Mouse (Mus musculus): ENCODE data around the gene Abat. TPM values are rescaled to one million over a fixed set of nuclear protein-coding genes. Genes with fewer than 3 reads are reported as not detected.

Abat gene
- total RNA-seq, 1 experiment from 2014 or later: 1.1 TPM

DNA sequence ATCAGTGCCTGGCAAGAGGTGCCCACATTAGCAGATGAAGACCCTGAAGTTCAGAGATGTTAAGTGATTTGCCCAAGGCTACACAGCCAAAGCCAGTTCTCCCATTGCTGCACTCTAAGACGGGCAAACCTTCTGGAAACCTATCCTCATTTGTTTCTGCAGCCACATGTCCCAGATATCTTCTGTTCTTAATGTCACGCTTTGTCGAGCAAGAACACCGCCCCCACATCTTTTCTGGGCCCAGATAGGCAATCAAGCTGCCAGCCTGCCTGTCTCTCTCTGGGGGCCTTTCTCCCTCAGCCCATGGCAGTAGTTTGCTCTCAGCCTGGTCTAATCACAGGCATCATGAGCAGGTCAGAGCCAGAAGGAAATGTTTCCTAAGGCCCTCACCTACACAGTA, 83.1 kb downstream of the Abat start:
- ATAC-seq (replicated peaks in 1 of 2; ENCODE audit: insufficient read depth in 1 of 2, low FRiP score in 2 of 2, low TSS enrichment in 1 of 2, low read depth in 1 of 2, poor library complexity in 2 of 2, severe bottlenecking in 2 of 2): no peak

DNA sequence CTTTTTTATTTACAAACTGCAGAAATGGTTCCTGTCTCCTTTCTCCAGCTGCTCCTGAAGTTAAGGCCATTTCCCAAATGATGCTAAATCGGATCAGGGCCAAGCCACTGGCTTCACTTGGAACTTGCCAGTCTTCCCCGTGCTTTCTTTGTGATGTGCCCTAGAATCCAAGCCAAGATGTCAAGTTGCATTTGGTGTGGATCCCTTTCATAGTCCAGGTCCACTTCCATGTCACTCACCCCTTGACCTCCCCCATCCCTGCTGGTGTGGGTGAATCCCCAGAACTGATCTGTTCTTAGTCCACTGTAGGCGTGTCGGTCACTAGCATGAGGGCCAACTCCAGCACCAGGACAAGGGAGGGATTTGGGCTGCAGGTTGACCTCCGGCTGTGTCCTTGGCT, 84.3 kb downstream of the Abat start:
- ATAC-seq (replicated peaks in 1 of 2; ENCODE audit: insufficient read depth in 1 of 2, low FRiP score in 2 of 2, low TSS enrichment in 1 of 2, low read depth in 1 of 2, poor library complexity in 2 of 2, severe bottlenecking in 2 of 2): no peak

DNA sequence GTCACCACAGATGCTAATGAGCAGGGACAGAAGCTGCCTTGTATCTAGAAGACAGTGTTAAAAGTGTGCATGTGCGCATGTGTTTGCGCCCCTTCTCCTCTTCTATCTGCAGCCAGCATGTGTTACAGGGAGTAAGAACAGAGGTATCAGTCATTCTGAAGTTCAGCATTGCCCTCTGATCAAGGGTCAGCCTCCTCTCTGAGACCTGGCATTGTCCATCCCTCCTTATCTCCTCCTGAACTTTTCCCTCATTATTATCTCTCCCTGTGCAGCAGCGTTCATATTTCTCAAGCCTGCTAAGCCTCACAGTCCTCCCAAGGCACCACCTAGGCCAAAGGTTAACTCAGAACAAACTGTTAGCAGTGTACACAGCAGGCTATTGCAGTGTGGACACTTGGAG, 90.6 kb downstream of the Abat start:
- ATAC-seq (replicated peaks in 1 of 2; ENCODE audit: insufficient read depth in 1 of 2, low FRiP score in 2 of 2, low TSS enrichment in 1 of 2, low read depth in 1 of 2, poor library complexity in 2 of 2, severe bottlenecking in 2 of 2): peak in 1 of 2 experiments; percentile 17; a peak in 1 of 4 replicates

DNA sequence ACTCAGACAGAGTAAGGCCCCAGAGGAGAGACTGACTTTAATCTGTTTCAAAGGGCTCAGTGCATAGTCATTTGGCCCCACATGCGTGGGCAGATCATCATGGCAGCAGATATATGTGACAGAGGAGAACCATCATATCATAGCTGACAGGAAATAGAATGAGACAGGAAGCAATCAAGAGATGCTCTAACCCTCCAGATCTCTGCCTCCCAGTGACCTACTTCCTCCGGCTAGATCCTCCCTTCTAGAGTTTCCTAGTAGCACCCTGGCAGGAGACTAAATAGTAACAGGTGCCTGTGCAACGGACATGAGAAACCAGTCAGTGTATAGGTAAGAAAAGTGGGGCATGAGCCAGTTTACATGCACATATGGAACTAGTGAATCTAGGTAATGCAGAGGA, 97.2 kb downstream of the Abat start:
- ATAC-seq (replicated peaks in 1 of 2; ENCODE audit: insufficient read depth in 1 of 2, low FRiP score in 2 of 2, low TSS enrichment in 1 of 2, low read depth in 1 of 2, poor library complexity in 2 of 2, severe bottlenecking in 2 of 2): no peak

DNA sequence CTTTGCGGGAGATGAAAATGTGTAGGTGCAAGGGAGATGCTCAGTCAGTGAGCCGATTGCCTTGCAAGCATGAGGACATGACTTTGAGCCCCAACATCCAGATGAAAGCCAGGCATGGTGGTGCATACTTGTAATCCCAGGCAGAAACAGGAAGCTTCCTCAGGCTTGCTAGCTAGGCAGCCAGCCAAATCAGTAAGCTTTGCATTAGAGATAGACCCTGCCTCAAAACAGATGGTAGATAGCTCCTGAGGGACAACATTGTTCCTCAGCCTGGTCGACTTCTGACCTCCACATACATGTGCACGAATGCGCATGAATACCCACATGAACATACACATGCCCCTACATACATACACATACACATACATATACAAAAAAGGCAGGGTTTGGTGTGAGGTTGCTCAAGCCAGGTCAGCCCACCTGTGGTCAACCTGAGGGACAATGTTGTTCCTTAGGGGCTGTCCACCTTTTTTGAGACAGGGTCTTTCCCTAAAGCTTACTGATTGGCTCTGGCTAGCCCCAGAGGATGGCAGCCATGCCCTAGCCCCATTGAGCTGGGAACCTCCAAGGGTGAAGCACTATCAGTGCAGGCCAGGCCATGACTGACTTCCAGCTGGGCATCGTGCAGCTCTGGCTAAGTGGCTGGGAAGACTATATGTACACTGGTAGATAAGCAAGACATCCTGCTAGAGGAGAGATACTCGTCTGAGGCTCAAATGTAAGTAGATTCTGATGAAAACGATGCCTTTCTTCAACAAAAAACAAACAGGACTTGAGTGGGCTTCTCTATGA, 99.2 kb downstream of the Abat start:
- peak in 1 of 2 experiments; percentile 53; a peak in 1 of 4 replicates for ATAC-seq (replicated peaks in 1 of 2; ENCODE audit: insufficient read depth in 1 of 2, low FRiP score in 2 of 2, low TSS enrichment in 1 of 2, low read depth in 1 of 2, poor library complexity in 2 of 2, severe bottlenecking in 2 of 2)

DNA sequence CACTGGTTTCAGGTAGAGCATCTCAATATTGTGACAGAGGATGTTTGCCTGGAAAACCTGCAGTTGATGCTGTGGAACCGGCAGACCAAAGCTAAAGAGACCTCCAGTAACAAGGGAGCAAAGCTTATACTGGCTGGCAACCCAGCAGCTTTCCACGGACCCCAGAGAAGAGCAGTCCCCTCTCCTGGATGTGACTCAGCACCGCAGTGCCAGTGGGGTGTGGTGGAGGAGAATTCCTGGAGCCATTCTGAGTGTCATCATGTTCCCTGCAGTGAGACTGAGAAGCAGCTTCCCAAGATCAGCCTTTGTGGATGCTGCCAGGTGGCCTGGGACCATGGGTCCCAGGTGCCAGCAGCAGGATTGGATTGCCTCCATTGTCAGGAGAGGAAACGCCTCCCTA, 99.8 kb downstream of the Abat start:
- ATAC-seq (replicated peaks in 1 of 2; ENCODE audit: insufficient read depth in 1 of 2, low FRiP score in 2 of 2, low TSS enrichment in 1 of 2, low read depth in 1 of 2, poor library complexity in 2 of 2, severe bottlenecking in 2 of 2): no peak

DNA sequence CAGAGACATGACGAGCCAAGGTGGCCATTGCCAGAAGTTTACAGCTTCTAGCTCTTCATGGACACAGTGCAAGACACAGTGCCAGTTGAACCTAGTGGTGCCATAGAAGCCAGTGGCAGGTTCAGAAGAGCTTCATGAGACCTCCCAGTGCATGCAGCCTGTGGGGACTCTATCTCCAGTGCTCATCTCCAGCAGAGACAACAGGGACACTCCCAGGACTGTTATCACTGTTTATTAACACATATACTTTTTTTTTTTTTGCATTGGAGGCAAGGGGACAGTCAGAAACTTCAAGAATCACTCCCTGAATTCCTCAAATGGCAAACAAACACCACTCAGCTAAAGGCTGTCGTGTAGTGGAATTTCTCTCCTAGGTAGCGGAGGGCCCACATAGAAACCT, 100.2 kb downstream of the Abat start:
- ATAC-seq (replicated peaks in 1 of 2; ENCODE audit: insufficient read depth in 1 of 2, low FRiP score in 2 of 2, low TSS enrichment in 1 of 2, low read depth in 1 of 2, poor library complexity in 2 of 2, severe bottlenecking in 2 of 2): no peak

DNA sequence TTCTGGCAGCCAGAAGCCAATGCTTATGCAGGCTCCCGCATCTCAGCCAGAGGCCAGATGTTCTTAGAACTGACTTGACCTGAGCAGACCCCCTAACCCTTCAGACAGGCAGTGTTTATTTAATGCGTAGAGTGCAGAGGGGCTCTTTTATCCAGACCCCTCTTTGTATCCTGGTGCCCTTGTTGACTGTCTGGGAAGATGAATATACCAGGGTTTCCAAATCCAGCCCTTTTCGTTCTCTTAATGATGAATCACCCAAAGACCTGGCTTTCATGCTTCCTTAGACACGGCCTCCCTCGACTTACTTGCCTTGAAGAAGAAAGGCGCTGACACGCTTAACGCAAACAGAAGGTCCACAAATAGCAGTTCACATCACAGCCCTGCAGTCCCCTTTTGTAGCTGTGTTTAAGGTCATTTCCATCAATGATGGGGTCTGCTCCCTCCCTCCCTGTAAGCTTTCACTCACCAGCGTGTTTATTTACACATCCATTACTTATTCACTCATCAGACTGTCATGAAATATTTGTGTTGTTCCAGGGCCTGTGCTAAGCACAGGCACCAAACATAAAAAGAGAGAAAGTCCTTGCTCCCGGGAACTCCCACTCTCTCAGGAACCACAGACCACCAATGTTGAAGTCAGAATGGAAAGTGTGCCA, 106.6 kb downstream of the Abat start:
- no peak for ATAC-seq (replicated peaks in 1 of 2; ENCODE audit: insufficient read depth in 1 of 2, low FRiP score in 2 of 2, low TSS enrichment in 1 of 2, low read depth in 1 of 2, poor library complexity in 2 of 2, severe bottlenecking in 2 of 2)

DNA sequence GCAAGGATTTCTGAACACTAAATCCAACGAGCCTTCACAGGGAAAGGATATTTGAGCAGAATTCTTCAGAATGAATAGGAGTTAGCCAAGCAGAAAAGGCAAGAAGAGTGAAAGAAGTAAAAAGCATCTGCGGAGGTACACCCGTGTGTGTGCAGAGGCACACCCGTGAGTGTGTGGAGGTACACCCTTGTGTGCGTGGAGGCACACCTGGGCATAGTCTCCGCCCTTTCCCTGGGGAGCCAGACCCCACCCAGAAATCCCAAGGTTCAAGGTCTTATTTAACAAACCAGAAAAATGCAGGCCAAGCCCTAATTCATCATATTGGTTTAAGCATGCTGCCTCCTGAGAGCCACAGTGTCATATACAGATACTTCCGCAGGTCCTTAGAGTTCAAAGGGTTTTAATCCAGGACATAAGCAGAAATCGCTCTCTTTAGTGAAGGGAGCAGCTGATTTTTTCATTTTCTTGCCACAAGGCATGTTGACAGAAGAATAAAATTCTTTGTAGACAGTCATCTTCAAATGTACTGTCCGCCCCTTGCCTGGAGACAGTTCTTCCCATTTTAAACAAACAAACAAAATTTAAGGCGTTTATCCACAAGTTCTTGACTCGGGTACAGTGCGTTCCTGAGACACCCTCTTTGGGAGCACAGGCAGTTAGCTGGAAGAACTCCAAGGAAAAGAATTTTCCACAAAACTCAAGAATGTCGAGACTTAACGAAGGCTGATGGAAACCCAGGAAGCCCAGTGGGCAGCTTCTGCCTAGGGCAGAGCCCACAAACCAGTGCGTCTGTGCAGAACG, 107.3 kb downstream of the Abat start:
- ATAC-seq (replicated peaks in 1 of 2; ENCODE audit: insufficient read depth in 1 of 2, low FRiP score in 2 of 2, low TSS enrichment in 1 of 2, low read depth in 1 of 2, poor library complexity in 2 of 2, severe bottlenecking in 2 of 2): no peak

DNA sequence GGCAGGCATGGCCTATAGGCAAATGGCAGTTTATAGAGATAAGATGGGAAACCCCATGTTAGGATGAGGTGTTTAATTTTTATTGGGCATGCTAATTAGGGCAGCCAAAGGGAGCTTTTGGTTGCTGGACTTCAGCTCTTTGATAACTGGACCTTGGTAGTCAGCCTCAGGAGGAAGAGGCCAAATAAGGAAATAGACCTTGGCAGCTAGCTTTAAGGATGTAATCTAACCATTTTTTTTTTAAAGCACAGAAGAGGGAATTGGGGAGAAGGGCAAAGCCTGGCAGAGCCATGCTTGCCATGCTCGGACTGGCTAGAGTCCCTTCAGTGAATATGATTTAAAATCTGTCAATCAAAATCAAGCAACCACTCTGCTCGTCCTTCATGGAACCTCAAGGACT, 117.2 kb downstream of the Abat start:
- no peak for ATAC-seq (replicated peaks in 1 of 2; ENCODE audit: insufficient read depth in 1 of 2, low FRiP score in 2 of 2, low TSS enrichment in 1 of 2, low read depth in 1 of 2, poor library complexity in 2 of 2, severe bottlenecking in 2 of 2)

DNA sequence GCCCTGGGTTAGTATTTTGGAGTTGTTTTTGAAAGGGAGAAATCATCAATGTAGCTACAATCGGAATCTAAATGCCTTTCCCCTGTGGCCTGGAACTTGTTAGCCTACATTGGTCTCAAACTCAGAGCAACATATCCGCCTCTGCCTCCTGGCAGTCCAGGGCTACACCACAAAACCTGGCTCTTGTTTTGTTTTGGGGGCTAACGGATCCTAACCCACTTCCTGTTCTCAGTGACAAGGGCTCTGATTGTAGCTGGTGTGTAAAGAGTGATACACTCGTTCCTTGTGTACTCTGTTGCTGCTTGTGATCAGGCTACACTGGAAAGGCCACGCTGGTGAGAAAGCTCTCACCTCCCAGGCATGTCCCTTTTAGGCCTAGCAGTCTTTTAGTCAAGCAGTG, 118.2 kb downstream of the Abat start:
- peak; percentile 52 to 62; a peak in 3 of 4 replicates for ATAC-seq (replicated peaks in 1 of 2; ENCODE audit: insufficient read depth in 1 of 2, low FRiP score in 2 of 2, low TSS enrichment in 1 of 2, low read depth in 1 of 2, poor library complexity in 2 of 2, severe bottlenecking in 2 of 2)

DNA sequence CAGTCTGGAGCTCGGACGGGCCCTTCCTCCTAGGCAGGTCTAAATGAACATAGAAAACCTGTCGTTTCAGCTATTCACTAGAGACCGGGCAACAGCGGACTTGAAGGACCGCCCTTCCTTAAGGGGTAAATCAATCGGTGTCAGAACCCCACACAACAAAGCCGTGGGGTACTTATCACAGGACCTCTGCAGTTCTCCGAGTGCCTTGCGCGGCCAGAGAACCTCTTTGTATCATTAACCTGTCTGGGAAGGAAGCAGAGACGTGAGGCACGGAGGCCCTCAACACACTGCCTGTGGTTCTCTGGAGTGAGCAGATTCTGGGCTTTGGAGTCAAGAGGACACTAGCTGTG, 123.6 kb downstream of the Abat start:
- peak; percentile 30 to 41 for ATAC-seq (replicated peaks in 1 of 2; ENCODE audit: insufficient read depth in 1 of 2, low FRiP score in 2 of 2, low TSS enrichment in 1 of 2, low read depth in 1 of 2, poor library complexity in 2 of 2, severe bottlenecking in 2 of 2)

DNA sequence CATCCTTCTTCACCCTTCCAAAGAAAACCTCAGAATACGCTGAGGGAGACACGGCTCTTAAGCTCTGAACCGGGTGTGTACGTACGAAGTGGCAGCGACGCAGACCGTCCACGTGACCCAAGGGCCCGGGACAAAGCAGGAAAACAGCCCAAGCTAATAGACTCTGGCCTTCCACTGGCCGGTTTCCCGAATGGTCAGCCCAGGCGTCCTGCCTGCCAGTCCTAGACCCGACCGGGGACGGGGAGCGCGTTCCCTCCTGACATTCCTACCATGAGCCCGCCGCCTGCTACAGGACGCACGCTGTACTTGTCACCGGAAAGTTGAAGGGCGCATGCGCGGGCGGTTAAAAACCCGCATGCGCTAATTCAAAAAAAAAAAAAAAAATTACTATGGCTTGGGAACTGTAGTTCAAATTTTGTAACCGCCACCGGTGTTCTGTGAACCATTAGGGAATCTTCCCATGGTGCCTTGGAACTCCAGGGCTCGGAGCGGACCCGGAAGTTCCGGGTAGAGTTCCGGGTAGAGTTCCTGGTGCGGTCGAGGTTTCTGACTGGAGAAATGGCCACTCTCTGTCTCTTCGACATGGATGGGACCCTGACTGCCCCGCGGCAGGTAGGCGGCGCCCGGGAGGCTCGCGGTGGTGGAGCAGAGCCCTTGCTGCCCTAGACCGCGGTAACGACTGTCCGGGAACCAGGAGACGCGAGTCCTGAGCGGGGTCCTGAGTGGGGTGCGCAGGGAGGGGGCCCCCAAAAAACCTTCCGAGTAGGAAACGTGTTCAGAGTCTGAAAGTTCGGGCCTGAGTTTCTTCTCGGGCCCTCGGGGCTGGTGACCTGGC, 124.2 kb downstream of the Abat start, which contains the start of the genes Pmm2 and Tmem186:
Pmm2 (plus strand) TSS at position 458 of the 835 bp plus-strand sequence.
Tmem186 (minus strand) TSS at position 496 of the 835 bp plus-strand sequence.
- peak; percentile 75 to 87 for ATAC-seq (replicated peaks in 1 of 2; ENCODE audit: insufficient read depth in 1 of 2, low FRiP score in 2 of 2, low TSS enrichment in 1 of 2, low read depth in 1 of 2, poor library complexity in 2 of 2, severe bottlenecking in 2 of 2)

DNA sequence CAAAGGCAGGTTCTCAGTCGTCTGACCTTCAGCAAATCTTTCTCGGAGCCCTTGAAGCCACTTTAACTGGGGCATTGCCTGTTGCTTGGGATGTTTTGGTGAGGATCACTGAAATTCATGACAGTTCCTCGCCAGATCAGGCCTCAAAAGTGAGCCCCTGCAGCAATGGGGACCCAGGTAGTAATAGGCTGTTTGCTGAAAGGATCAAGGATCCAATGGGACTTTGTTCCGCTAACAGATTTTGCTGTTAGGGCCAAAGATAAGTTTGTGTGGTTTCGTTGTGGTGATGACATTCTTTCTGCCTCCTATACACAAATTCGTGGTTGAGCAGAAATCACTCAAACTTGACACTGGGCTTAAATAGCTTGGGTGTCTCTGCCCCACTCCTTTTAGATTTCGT, 124.9 kb downstream of the Abat start:
- ATAC-seq (replicated peaks in 1 of 2; ENCODE audit: insufficient read depth in 1 of 2, low FRiP score in 2 of 2, low TSS enrichment in 1 of 2, low read depth in 1 of 2, poor library complexity in 2 of 2, severe bottlenecking in 2 of 2): no peak

DNA sequence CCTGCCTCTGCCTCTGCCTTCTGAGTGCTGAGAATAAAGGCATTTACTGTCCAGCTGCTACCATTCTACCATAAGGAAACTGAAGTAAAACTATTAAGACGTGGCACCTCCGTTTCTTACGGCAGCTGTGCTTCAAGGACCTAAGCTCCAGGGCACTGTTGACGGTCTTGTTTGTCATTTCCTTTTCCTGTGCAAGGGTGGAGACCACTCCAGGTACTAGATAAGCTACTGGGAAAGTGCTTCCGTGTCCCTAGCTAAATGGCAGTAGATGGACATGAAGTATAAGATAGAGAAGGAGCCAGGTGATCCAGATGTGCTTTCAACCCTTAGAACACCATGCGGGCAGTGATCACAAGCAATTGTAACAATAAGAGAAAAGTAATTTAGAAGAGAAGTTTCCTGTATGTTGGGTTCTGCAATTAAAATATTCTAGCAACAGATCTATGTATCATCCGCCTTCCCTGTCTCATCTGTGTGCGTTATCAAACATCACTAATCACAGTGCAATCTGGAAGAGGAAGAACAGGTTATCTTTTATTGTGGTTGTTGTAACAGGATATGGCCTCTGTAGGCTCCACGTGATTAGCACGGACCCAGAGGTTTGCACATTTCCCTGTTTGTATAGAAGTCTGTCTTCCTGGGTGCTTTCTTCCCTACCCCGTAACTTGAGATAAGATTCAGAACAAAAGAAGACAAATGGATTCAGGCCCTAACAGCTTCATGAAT, 126.4 kb downstream of the Abat start:
- no peak for ATAC-seq (replicated peaks in 1 of 2; ENCODE audit: insufficient read depth in 1 of 2, low FRiP score in 2 of 2, low TSS enrichment in 1 of 2, low read depth in 1 of 2, poor library complexity in 2 of 2, severe bottlenecking in 2 of 2)

DNA sequence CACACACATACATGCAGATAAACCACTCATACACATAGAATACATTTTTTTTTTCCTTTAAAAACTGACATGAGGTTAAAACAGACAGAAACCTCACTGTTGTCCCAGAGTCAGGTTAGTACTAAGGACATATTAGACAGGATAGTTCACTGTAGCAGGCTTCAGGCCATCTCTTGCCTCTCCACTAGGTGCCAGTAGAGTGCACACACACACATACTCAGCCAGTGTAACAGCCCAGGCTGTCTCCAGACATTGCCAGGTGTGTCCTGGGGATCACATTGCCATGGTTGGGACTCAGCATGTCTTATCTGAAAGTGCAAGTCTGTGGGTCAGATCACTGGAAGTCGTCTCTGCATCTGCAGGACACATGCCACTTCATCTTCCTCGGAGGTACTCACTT, 130.6 kb downstream of the Abat start:
- peak; percentile 89 to 95 for ATAC-seq (replicated peaks in 1 of 2; ENCODE audit: insufficient read depth in 1 of 2, low FRiP score in 2 of 2, low TSS enrichment in 1 of 2, low read depth in 1 of 2, poor library complexity in 2 of 2, severe bottlenecking in 2 of 2)

DNA sequence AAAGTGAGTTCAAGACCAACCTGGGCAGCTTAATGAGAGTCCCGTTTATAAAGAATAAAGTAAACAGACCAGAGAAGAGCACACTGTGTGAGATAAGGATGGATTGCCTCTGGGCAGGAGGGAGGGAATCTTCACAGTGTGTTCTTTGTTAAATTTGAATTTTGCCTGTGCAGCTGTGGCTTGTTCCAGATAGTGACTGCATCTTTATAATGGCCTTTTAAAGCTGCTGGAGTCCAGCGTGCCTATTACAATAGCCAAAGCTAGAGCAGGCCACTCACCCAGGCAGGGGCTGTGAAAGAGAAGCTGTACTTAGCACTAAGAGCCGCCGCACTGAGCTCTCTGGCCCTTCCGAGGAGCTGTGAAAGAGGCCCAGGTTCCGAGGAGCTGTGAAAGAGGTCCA, 132.3 kb downstream of the Abat start:
- ATAC-seq (replicated peaks in 1 of 2; ENCODE audit: insufficient read depth in 1 of 2, low FRiP score in 2 of 2, low TSS enrichment in 1 of 2, low read depth in 1 of 2, poor library complexity in 2 of 2, severe bottlenecking in 2 of 2): no peak
